Mouse (Mus musculus): ENCODE data around the gene Il6ra.

Il6ra gene

DNA sequence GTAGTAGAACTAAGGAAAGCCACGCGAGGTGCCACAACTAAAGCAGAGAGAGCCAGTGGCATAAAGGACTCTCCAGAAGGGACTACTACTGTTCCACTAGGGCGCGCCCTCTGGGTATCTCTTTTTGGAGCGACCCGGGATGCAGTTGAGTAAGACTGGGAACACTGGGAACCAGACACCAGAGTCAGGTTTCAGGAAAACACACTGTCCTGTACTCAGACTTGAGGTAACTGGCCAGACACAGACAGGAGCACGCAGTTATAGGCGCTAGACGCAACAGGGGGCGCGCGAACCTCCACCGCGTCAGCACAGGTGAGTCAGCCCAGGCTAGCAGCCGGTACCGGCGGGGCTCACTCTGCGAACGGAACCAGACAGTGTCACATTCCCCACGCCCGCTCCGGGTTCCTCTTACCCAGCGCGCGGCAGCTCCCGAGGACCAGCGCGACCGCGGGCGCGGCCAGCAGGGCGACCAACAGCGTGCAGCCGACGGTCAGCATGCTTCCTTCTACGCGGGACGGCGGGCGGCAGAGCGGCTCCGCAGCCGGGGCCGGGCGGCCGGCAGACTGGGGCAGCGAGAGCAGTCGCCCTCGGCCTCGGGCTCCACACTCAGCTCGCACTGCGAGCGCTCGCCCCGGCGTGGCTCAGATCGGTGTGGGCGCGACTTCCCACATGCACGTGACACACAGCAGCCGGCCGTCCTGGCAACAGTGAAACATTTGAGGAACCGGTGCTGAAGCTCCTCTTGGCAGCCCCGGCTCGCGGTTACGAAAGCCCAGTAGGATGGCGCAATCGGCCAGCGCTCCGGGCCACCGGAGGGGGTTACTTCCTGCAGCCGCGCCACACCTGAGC lies at the start of gene Il6ra:
Il6ra (minus strand) TSS at position 654 of the 849 bp plus-strand sequence.
- peak; percentile 23 to 80 for DNase-seq (ENCODE audit: low spot score in 2 of 2)

GRCm38 (mm10) chr3:89962059-89962750 lies 49.2 kb upstream of the Il6ra start:
- DNase-seq (ENCODE audit: low spot score in 2 of 2) = no peak

DNA sequence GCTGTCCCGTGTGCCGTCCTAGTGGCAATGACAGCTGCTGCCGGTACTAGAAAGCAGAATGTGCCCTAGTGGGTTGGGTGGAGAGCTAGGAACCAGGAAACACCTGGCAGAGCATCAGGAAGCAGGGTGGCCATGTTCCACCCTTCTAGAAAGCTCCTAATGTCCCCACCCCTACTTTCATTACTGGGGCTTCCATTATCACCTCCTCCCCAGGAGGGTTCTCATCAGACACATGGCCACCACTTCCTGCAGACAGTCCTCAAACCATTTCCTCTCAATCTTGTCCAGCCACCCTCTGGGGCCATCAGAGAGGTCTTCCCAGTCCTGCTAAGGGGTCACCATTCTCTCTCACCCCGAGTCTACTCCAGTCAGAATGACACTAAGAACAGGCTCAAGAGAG lies 48.4 kb upstream of the Il6ra start:
- DNase-seq (ENCODE audit: low spot score in 2 of 2) = no peak

- DNase-seq (ENCODE audit: low spot score in 2 of 2) = peak; percentile 91 to 92
These were observed 47.5 kb upstream of the Il6ra start for GRCm38 (mm10) chr3:89960469-89960868.

DNA sequence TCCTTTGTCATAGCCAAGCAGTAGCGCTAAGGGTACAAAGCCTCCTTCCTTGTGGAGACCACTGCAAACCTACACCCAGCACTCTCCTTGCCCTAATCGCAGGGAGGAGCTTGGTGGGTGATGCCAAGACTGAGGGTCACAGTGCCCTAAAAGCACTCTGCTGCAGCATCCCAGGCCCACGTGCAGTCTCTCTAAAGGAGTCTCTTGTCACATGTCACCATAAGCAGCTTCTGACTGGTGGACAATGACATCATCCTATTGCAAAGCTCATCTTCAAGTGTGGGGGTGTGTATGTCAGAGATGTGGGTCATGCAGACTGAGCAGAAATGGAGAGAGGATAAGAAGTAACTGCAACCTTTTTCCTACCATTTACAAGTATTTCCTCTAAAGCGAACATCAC lies 46.4 kb upstream of the Il6ra start:
- peak; percentile 68 to 77 for DNase-seq (ENCODE audit: low spot score in 2 of 2)

DNA sequence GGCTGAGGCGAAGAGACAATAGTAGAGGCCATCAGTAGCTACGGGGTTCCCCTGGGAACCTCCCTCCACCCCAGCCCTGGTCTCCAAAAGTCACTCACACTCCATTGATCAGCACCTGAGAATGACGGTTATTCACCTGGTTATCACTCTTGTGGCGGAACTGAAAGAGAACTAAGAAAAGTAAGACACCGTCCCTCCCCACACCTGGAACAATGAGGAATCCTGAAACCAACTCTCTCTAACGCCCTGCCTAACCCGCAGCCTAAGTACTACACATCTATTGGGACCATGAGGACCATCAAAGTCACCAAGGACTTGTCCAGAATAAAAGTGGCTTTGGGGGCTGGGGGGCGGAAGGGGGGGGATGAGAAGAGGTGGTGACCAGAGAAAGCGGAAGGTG lies 44.9 kb upstream of the Il6ra start:
- DNase-seq (ENCODE audit: low spot score in 2 of 2) = no peak

DNA sequence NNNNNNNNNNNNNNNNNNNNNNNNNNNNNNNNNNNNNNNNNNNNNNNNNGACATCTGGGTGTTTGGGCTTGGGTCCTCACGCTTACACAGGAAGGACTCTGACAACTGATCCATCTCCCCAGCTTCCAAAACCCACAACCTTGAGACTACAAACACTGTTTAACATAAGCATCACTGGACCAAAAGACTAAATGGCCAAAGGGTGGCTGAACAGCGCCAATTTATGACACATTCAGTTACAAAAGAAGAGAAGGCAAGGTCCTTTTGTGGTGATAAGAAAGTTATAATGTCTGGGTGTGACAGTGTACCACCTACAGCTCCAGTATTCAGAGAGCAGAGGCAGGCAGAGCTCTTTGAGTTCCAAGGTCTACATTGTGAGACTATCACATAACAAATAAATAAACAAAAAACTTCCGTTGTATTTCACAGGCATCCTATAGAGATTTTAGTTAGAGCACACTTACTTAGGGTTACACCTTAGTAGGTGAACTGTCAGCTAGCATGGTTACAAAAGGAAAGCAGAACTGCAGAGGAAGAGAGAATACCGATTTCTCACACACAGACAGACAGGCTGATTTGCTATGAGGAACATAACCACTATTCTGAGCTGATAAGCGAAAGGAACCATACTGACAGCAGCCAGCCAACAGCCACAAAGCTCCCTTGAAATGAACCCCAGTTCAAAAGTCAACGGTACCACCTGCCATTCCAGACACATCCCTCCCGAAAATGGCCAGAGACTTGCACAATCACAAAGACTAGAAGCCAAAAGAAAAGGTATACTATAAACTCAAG lies 43.4 kb upstream of the Il6ra start:
- no peak for DNase-seq (ENCODE audit: low spot score in 2 of 2)

GRCm38 (mm10) chr3:89953420-89953819 lies 40.4 kb upstream of the Il6ra start:
- DNase-seq (ENCODE audit: low spot score in 2 of 2) = peak in 1 of 2 experiments; percentile 85

DNA sequence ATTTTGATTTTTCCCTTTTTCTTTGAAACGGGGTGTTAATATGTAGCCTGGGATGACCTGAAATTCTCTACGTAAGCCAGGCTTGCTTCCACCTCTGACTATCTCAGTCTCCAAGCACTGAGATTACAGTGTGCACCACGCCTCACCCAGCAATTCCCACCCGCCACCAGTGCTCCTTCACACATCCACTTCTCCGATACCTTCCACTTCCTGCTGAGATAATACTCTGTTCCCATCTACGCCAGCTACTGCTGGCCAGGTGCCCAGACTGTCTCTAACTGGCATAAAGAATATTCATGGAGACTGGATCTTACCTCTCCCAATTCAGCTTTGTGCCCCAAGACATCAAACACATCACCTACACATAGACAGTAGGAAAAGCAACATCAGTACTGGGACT lies 35.7 kb upstream of the Il6ra start:
- peak in 1 of 2 experiments; percentile 80 for DNase-seq (ENCODE audit: low spot score in 2 of 2)

GRCm38 (mm10) chr3:89948021-89948420 lies 35.0 kb upstream of the Il6ra start:
- no peak for DNase-seq (ENCODE audit: low spot score in 2 of 2)

DNA sequence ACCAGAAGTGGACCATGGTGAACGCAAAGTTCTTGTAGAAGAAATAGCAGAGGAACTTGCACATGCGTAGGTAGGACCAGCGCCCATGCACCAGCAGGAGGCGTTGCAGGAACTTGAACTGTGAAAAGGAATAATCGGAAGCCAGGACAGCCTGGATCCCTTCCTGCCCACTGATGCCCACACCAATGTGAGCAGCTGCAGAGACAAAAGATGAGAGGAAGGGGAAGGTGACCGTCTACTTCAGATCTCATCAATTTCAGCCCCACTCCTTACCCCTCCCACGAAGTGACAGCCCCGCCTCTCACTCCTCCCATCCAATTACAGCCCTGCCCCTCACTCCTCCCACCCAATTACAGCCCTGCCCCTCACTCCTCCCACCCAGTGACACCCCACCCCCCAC lies 32.0 kb upstream of the Il6ra start:
- DNase-seq (ENCODE audit: low spot score in 2 of 2) = no peak

- DNase-seq (ENCODE audit: low spot score in 2 of 2) = no peak
These were observed 29.9 kb upstream of the Il6ra start for GRCm38 (mm10) chr3:89942894-89943293.

- DNase-seq (ENCODE audit: low spot score in 2 of 2) = no peak
These were observed 23.5 kb upstream of the Il6ra start for GRCm38 (mm10) chr3:89936495-89936894.

GRCm38 (mm10) chr3:89932925-89933324 lies 19.9 kb upstream of the Il6ra start:
- no peak for DNase-seq (ENCODE audit: low spot score in 2 of 2)

DNA sequence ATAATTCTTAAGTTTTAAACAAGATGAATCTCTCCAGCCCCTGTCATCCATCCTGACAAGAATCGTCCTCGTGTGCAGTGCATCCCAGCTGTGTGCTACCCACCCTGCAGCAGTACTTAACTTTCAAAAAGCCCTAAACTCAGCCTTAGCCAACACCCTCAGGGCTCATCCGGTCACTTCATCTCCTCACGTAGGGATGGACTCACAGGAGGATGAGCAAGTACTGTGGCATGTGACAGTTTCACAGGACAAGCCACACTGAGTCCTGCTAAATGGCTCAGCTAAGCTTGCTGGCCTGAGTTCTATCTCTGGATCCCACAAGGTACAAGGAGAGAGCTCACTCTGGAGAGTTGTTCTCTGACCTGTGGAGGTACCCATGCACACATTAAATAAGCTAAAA lies 16.0 kb upstream of the Il6ra start:
- DNase-seq (ENCODE audit: low spot score in 2 of 2) = no peak

DNA sequence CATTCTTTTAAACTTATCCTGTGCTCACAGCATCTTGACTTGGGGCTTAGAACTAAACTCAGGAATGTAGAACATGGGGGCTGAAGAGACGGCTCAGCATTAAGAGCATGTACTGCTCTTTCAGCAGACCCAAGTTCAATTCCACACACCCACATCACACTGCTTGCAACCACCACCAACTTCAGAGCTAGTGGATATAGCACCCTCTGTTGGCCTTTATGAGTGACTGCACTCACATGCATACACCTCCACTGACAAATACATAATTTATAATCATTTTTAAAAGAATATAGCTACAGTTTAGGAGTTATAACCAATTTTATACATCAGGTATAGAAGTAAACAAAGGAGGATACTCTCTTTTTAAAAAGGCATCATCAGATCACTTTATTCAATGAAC lies 13.4 kb upstream of the Il6ra start:
- DNase-seq (ENCODE audit: low spot score in 2 of 2) = no peak

DNA sequence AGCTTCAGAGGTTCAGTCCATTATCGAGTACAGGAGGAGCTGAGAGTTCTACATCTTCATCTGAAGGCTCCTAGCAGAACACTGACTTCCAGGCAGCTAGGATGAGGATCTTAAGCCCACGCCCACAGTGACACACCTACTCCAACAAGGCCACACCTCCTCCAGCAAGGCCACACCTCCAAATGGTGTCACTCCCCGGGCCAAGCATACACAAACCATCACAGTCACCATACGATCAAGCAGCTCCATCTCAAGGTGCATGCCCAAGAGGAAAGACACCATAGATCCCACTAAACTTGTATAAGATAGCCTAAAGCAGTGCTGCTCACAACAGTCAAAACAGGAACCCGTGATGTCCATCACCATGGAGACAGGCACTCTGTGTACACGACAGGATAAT lies 7.7 kb upstream of the Il6ra start:
- no peak for DNase-seq (ENCODE audit: low spot score in 2 of 2)

GRCm38 (mm10) chr3:89917408-89917807 lies 4.4 kb upstream of the Il6ra start:
- no peak for DNase-seq (ENCODE audit: low spot score in 2 of 2)

DNA sequence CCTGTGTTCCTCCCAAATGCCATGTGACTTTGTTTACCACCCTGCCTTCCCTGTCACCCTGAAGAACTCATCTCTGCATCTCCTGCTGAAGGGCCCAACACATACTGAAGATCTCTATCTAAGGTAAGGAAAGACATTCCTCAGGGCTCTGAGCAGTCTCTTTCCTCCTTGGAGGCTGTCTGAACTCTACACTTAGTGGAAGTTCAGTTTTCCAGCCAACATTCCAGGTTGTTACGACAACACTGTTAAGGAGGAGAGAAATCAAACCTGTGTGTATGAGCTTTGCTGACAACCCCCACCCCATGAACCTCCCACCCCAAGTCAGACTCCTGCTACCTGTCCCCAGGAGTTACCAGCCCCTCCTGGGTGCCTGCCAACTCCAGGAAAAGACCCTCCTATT lies 3.6 kb upstream of the Il6ra start:
- DNase-seq (ENCODE audit: low spot score in 2 of 2) = no peak

- no peak for DNase-seq (ENCODE audit: low spot score in 2 of 2)
These were observed 1.7 kb upstream of the Il6ra start for GRCm38 (mm10) chr3:89914700-89915099.

DNA sequence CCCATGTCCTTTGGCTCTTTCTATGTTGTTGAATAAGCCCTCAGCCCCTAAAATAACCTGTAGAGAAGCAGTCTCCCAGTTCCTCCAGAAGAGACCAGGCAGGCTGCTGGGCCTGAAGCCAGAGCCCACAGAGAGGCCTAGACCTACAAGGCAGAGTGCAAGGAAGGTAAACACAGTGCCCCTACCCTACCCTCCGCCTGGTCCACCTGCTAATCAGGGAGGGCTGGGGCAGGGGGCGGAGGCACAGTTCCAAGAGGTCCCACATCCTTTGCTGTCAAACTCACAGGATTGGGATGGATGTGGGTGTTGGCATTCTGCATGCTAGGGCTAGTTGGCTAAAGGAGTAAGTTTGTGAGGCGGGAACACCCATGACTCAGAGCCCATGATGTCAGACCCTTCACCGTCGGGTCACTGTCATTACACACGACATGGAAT lies 871 bp downstream of the Il6ra start:
- no peak for DNase-seq (ENCODE audit: low spot score in 2 of 2)

GRCm38 (mm10) chr3:89911207-89911606 lies 1.8 kb downstream of the Il6ra start:
- DNase-seq (ENCODE audit: low spot score in 2 of 2) = peak; percentile 31 to 46

Measured in left cerebral cortex, adult 9 months (tissue).